In genomic region chr2:92608013-92608619, GRCm38 (mm10) we compare ENCODE assay signal across 15 mouse cellular contexts. TPM values are rescaled to one million over a fixed set of nuclear protein-coding genes. Genes with fewer than 3 reads are reported as not detected.
DNase-seq lines count a peak whose midpoint lies in the region; ATAC-seq and TF ChIP-seq lines count a peak whose summit lies in the region.
"Had no signal": no experiment of that assay in that cellular context is flagged by ENCODE, and none has a peak within 500 bp of the region (broad histone marks: within the 10 kb centered on the region; RNA-seq: fewer than 3 reads in every experiment).

No protein-coding gene starts in this region.

- no peaks in the 10 kb centered on the region for H3K27me3 ChIP-seq in forebrain, postnatal 0 days (ENCODE audit: insufficient read depth, low read length)
- H3K27me3 ChIP-seq in forebrain, embryonic 11.5 days (ENCODE audit: control insufficient read depth, insufficient read depth, low read length), result no peaks in the 10 kb centered on the region
- no peaks in the 10 kb centered on the region; the same call in 1 of the 2 replicates for H3K27me3 ChIP-seq in neural tube, embryonic 15.5 days (replicated peaks)
- H3K27me3 ChIP-seq: forebrain, embryonic 12.5 days had no signal

- 32% methylated on average over 12 of the region's 12 CpGs for whole genome bisulfite sequencing in forebrain, postnatal 0 days
- WGBS in forebrain, embryonic 11.5 days, result 74% methylated on average over 12 of the region's 12 CpGs
- WGBS in neural tube, embryonic 15.5 days, result 47% methylated on average over 12 of the region's 12 CpGs
- WGBS in olfactory bulb, adult 2 months, result 28% methylated on average over 12 of the region's 12 CpGs

- no peak for TF ChIP-seq POLR2A in cortical plate, adult 2 months (IDR thresholded peaks at IDR 0.05; ENCODE audit: extremely low read depth, insufficient read depth, low read length)
- no peak for TF ChIP-seq POLR2A in olfactory bulb, adult 2 months (IDR thresholded peaks at IDR 0.05; ENCODE audit: insufficient read depth, low read depth, low read length)

- no peak overlapping the region for H3K27ac ChIP-seq in forebrain, postnatal 0 days (ENCODE audit: low read depth, low read length)
- no peak overlapping the region for H3K27ac ChIP-seq in forebrain, embryonic 11.5 days (ENCODE audit: low read depth, low read length)
- H3K27ac ChIP-seq in neural tube, embryonic 15.5 days (replicated peaks), result 0 out of 2 replicates have a peak overlapping the region, but pooled peaks have one; percentile 33
- H3K27ac ChIP-seq in cortical plate, adult 2 months (ENCODE audit: insufficient read depth, low read length), result 0 out of 2 replicates have a peak overlapping the region, but pooled peaks have one; percentile 5
- 0 out of 2 replicates have a peak overlapping the region, but pooled peaks have one; percentile 2 for H3K27ac ChIP-seq in olfactory bulb, adult 2 months (ENCODE audit: insufficient read depth, low read depth, low read length)
- H3K27ac ChIP-seq: forebrain, embryonic 12.5 days; stomach, postnatal 0 days had no signal

- H3K9ac ChIP-seq in forebrain, postnatal 0 days, result no peak overlapping the region
- H3K9ac ChIP-seq in forebrain, embryonic 11.5 days (ENCODE audit: low read length), result no peak overlapping the region
- no peak overlapping the region for H3K9ac ChIP-seq in neural tube, embryonic 15.5 days (replicated peaks)
- H3K9ac ChIP-seq: forebrain, embryonic 12.5 days; heart, embryonic 12.5 days; lung, embryonic 14.5 days had no signal

- peaks cover 9% of the 10 kb centered on the region for H3K36me3 ChIP-seq in forebrain, postnatal 0 days (ENCODE audit: insufficient read depth)
- H3K36me3 ChIP-seq in forebrain, embryonic 11.5 days (ENCODE audit: control insufficient read depth, insufficient read depth, low read length), result no peaks in the 10 kb centered on the region
- peaks cover 11% of the 10 kb centered on the region for H3K36me3 ChIP-seq in neural tube, embryonic 15.5 days
- H3K36me3 ChIP-seq: heart, embryonic 12.5 days had no signal

- TF ChIP-seq CTCF in forebrain, postnatal 0 days (IDR thresholded peaks at IDR 0.05; ENCODE audit: low read depth), result no peak
- TF ChIP-seq CTCF in cortical plate, adult 2 months (IDR thresholded peaks at IDR 0.05; ENCODE audit: extremely low read depth, insufficient read depth, low read length), result no peak
- no peak for TF ChIP-seq CTCF in olfactory bulb, adult 2 months (IDR thresholded peaks at IDR 0.05; ENCODE audit: insufficient read depth, low read depth, low read length)

- H3K4me3 ChIP-seq in forebrain, postnatal 0 days (ENCODE audit: low read depth, low read length), result no peak overlapping the region
- no peak overlapping the region for H3K4me3 ChIP-seq in forebrain, embryonic 11.5 days (ENCODE audit: low read depth, low read length)
- H3K4me3 ChIP-seq in neural tube, embryonic 15.5 days (replicated peaks), result no peak overlapping the region
- H3K4me3 ChIP-seq in cortical plate, adult 2 months (ENCODE audit: insufficient read depth, low read length), result no peak overlapping the region
- no peak overlapping the region for H3K4me3 ChIP-seq in olfactory bulb, adult 2 months (ENCODE audit: insufficient read depth, low read depth, low read length)
- H3K4me3 ChIP-seq: forebrain, embryonic 12.5 days; heart, embryonic 12.5 days; myocyte had no signal

- peak; percentile 21; the same call in 1 of the 2 replicates for ATAC-seq in forebrain, postnatal 0 days
- no peak for ATAC-seq in forebrain, embryonic 11.5 days (replicated peaks; ENCODE audit: low FRiP score)
- no peak for ATAC-seq in neural tube, embryonic 15.5 days (ENCODE audit: low FRiP score)
- ATAC-seq: activated CD4-positive, CD25-positive, alpha-beta regulatory T cell, adult 4 months had no signal

- H3K4me2 ChIP-seq in forebrain, postnatal 0 days (ENCODE audit: low read depth), result no peak overlapping the region
- H3K4me2 ChIP-seq in forebrain, embryonic 11.5 days (ENCODE audit: low read depth, low read length, severe bottlenecking), result no peak overlapping the region
- no peak overlapping the region for H3K4me2 ChIP-seq in neural tube, embryonic 15.5 days
- H3K4me2 ChIP-seq: forebrain, embryonic 12.5 days; heart, embryonic 12.5 days; liver, embryonic 11.5 days; lung, embryonic 14.5 days had no signal

- H3K4me1 ChIP-seq in forebrain, postnatal 0 days (ENCODE audit: insufficient read depth), result no peaks in the 10 kb centered on the region
- H3K4me1 ChIP-seq in forebrain, embryonic 11.5 days (replicated peaks; ENCODE audit: control insufficient read depth, insufficient read depth, low read length), result no peaks in the 10 kb centered on the region
- peaks cover 29% of the 10 kb centered on the region for H3K4me1 ChIP-seq in neural tube, embryonic 15.5 days
- H3K4me1 ChIP-seq in cortical plate, adult 2 months (ENCODE audit: control insufficient read depth, insufficient read depth, low read length), result peaks cover 16% of the 10 kb centered on the region
- peaks cover 50% of the 10 kb centered on the region for H3K4me1 ChIP-seq in olfactory bulb, adult 2 months (ENCODE audit: control insufficient read depth, insufficient read depth, low read length)
- H3K4me1 ChIP-seq: heart, embryonic 12.5 days had no signal

- no peak for DNase-seq in forebrain, postnatal 0 days
- no peak for DNase-seq in forebrain, embryonic 11.5 days (ENCODE audit: low spot score)
- DNase-seq in neural tube, embryonic 10.5 days (ENCODE audit: extremely low spot score, low spot score), result no peak
- DNase-seq in liver, result no peak

- no peaks in the 10 kb centered on the region for H3K9me3 ChIP-seq in forebrain, postnatal 0 days (ENCODE audit: low read length)
- no peaks in the 10 kb centered on the region for H3K9me3 ChIP-seq in forebrain, embryonic 11.5 days (ENCODE audit: control insufficient read depth, low read length)
- H3K9me3 ChIP-seq in neural tube, embryonic 15.5 days (replicated peaks), result no peaks in the 10 kb centered on the region
- H3K9me3 ChIP-seq: forebrain, embryonic 12.5 days; heart, embryonic 12.5 days had no signal

RNA-seq across cellular contexts. Expression of gene Chst1, which starts 8.6 kb away (rescaled TPM):
- total RNA-seq in forebrain, postnatal 0 days (2014; rRNA removed), result 42.5 and 47.4 TPM in 2 replicates
- polyA plus RNA-seq in forebrain, postnatal 0 days (2015; fragmentation: Nextera tagmentation; extraction: Ambion mirVana), result 25.7 and 40.4 TPM in 2 replicates
- polyA plus RNA-seq in forebrain, embryonic 11.5 days (2014; fragmentation: Nextera tagmentation; extraction: Ambion mirVana), result 7.2 and 7.8 TPM in 2 replicates
- 24.0 and 25.2 TPM in 2 replicates for polyA plus RNA-seq in neural tube, embryonic 15.5 days (2015; fragmentation: Nextera tagmentation; extraction: Ambion mirVana)
- polyA plus RNA-seq in cortical plate, adult 2 months (2012; rRNA removed), result 235 and 243 TPM in 2 replicates
- not detected in 2 replicates for polyA plus RNA-seq in olfactory bulb, adult 2 months (2012; ENCODE audit: insufficient read depth, insufficient read length, low replicate concordance, missing spikeins)
- total RNA-seq: granulocyte monocyte progenitor cell, adult 5-6 weeks had no signal

Comparison
In these comparisons a context has a peak if more than half of its experiments do, and no peak if none do; other contexts are left out.
1. H3K27ac ChIP-seq: peak in neural tube, embryonic 15.5 days (single experiment), cortical plate, adult 2 months (single experiment) and olfactory bulb, adult 2 months (single experiment); none in forebrain, postnatal 0 days (single experiment) and forebrain, embryonic 11.5 days (single experiment).